Mouse (Mus musculus) stomach, embryonic 16.5 days (tissue): ENCODE results near the gene Cab39l. TPM values are rescaled to one million over a fixed set of nuclear protein-coding genes. Genes with fewer than 3 reads are reported as not detected.

Source experiments
- polyA plus RNA-seq: library from polyadenylated mRNA; unstranded; fragments of >200 nt; fragmentation: Nextera tagmentation; extraction: Ambion mirVana; gene quantifications from 2 replicates; pipeline ENCODE4 v1.2.1, GENCODE M21; 2015

Cab39l gene
- polyA plus RNA-seq, 1 experiment from 2014 or later = 43.5 TPM

Other genes starting within 250 kb of the Cab39l start
- gene Rcbtb1, start 239.8 kb upstream of the Cab39l start, polyA plus RNA-seq = 36.2 and 43.0 TPM in 2 replicates
- gene Gm6904, start 180.8 kb upstream of the Cab39l start, polyA plus RNA-seq = not detected in 2 replicates
- 0.16 TPM in 1 of 2 replicates, not detected in the other for gene Phf11a, start 143.4 kb upstream of the Cab39l start, polyA plus RNA-seq
- 0.40 and 0.98 TPM in 2 replicates for gene Phf11b, start 99.6 kb upstream of the Cab39l start, polyA plus RNA-seq
- gene Phf11d, start 75.5 kb upstream of the Cab39l start, polyA plus RNA-seq = 4.4 and 6.0 TPM in 2 replicates
- 0.49 and 0.59 TPM in 2 replicates for gene Phf11c, start 45.6 kb upstream of the Cab39l start, polyA plus RNA-seq
- 8.0 and 10.0 TPM in 2 replicates for gene Setdb2, start 88 bp upstream of the Cab39l start, polyA plus RNA-seq
- gene Cdadc1, start 157.0 kb downstream of the Cab39l start, polyA plus RNA-seq = 31.0 and 37.3 TPM in 2 replicates
- gene Shisa2, start 184.3 kb downstream of the Cab39l start, polyA plus RNA-seq = 3.7 and 5.4 TPM in 2 replicates